Mouse (Mus musculus) MEL (cell line): ENCODE measurements around the gene Ndufb6. TPM values are rescaled to one million over a fixed set of nuclear protein-coding genes. Genes with fewer than 3 reads are reported as not detected.

Experiments used
- DNase-seq: peaks from one replicate; pipeline ENCODE4 v3.0.0; 2011; ENCODE audit warnings: low read depth, low spot score
- H3K27ac ChIP-seq: 2 replicates; pipeline ENCODE4 v1.5.1; 2012; ENCODE audit warnings: low read depth, mild to moderate bottlenecking, control low read depth, low read length, moderate library complexity; ENCODE audit not compliant: control insufficient read depth
- H3K27me3 ChIP-seq, 2 experiments: fragments of 150-350 bp in 1 of 2; sonication (generic) in 1 of 2; 2 replicates each; pipeline ENCODE4 v1.6.1; 2012; ENCODE audit warnings: low read length in 2 of 2, mild to moderate bottlenecking in 2 of 2, improper control_type of control experiment in 1 of 2, moderate library complexity in 1 of 2; ENCODE audit not compliant: insufficient read depth in 2 of 2, control insufficient read depth in 1 of 2
- H3K36me3 ChIP-seq, 2 experiments: 2 replicates each; pipeline ENCODE4 v1.6.1; 2012 to 2014; ENCODE audit warnings: low read length in 2 of 2, improper control_type of control experiment in 1 of 2, inconsistent platforms in 1 of 2, mild to moderate bottlenecking in 1 of 2; ENCODE audit not compliant: insufficient read depth in 2 of 2, control insufficient read depth in 1 of 2
- H3K4me1 ChIP-seq, 2 experiments: fragments of 150-350 bp in 1 of 2; sonication (generic) in 1 of 2; 2 replicates each; pipeline ENCODE4 v1.6.1; 2012; ENCODE audit warnings: low read length in 2 of 2, improper control_type of control experiment in 1 of 2, mild to moderate bottlenecking in 1 of 2; ENCODE audit not compliant: insufficient read depth in 2 of 2, control insufficient read depth in 1 of 2
- H3K4me3 ChIP-seq, 2 experiments: fragments of 150-350 bp in 1 of 2; sonication (generic) in 1 of 2; 2 replicates each; pipeline ENCODE4 v1.5.1; 2012; ENCODE audit warnings: low read depth in 2 of 2, low read length in 2 of 2, mild to moderate bottlenecking in 2 of 2, moderate library complexity in 2 of 2, control low read depth in 1 of 2, improper control_type of control experiment in 1 of 2; ENCODE audit not compliant: control insufficient read depth in 1 of 2, insufficient read depth in 1 of 2
- H3K79me2 ChIP-seq: 2 replicates; pipeline ENCODE4 v1.6.1; 2012; ENCODE audit warnings: mild to moderate bottlenecking, low read length, moderate library complexity; ENCODE audit not compliant: control insufficient read depth, poor library complexity, insufficient read depth
- H3K9ac ChIP-seq: 2 replicates; pipeline ENCODE4 v1.6.1; 2012; ENCODE audit warnings: low read depth, mild to moderate bottlenecking, control low read depth, low read length, moderate library complexity; ENCODE audit not compliant: control insufficient read depth, poor library complexity, severe bottlenecking
- H3K9me3 ChIP-seq: fragments of 150-350 bp; sonication (generic); replicated peaks from 2 replicates; pipeline ENCODE4 v1.6.1; 2012; ENCODE audit warnings: mild to moderate bottlenecking, low read length, improper control_type of control experiment, moderate library complexity; ENCODE audit not compliant: insufficient read depth
- ETS1 ChIP-seq: IDR thresholded peaks from 2 replicates; pipeline ENCODE4 v1.6.1; 2012; ENCODE audit warnings: low read depth, mild to moderate bottlenecking, inconsistent platforms, low read length, improper control_type of control experiment, moderate library complexity
- GABPA ChIP-seq: IDR thresholded peaks from 2 replicates; pipeline ENCODE4 v1.6.1; 2012; ENCODE audit warnings: low read depth, mild to moderate bottlenecking, inconsistent platforms, low read length, improper control_type of control experiment, moderate library complexity
- KAT2A ChIP-seq: conservative IDR thresholded peaks from 2 replicates; pipeline ENCODE4 v1.6.1; 2012; ENCODE audit warnings: low read depth, low read length, improper control_type of control experiment, inconsistent platforms
- MAFK ChIP-seq: IDR thresholded peaks from 2 replicates; pipeline ENCODE4 v1.6.1; 2011; ENCODE audit warnings: low read depth, mild to moderate bottlenecking, low read length, improper control_type of control experiment, borderline replicate concordance
- MEF2A ChIP-seq: IDR thresholded peaks from 2 replicates; pipeline ENCODE4 v1.6.1; 2014; ENCODE audit warnings: low read depth, mild to moderate bottlenecking, inconsistent platforms, low read length, improper control_type of control experiment; ENCODE audit not compliant: poor library complexity, insufficient replicate concordance, severe bottlenecking; ENCODE audit errors: extremely low read depth
- MXI1 ChIP-seq: IDR thresholded peaks from 2 replicates; pipeline ENCODE4 v1.6.1; 2011; ENCODE audit warnings: mild to moderate bottlenecking, low read depth, low read length, improper control_type of control experiment
- MYB ChIP-seq: IDR thresholded peaks from 2 replicates; pipeline ENCODE4 v1.6.1; 2011; ENCODE audit warnings: mild to moderate bottlenecking, low read depth, low read length, improper control_type of control experiment
- MYC ChIP-seq: IDR thresholded peaks from 2 replicates; pipeline ENCODE4 v1.6.1; 2011; ENCODE audit warnings: low read depth, mild to moderate bottlenecking, low read length, improper control_type of control experiment, moderate library complexity
- NELFE ChIP-seq: IDR thresholded peaks from 2 replicates; pipeline ENCODE4 v1.6.1; 2011; ENCODE audit warnings: low read depth, low read length, improper control_type of control experiment
- SIN3A ChIP-seq: IDR thresholded peaks from 2 replicates; pipeline ENCODE4 v1.6.1; 2012; ENCODE audit warnings: low read length, improper control_type of control experiment, inconsistent platforms
- USF1 ChIP-seq: IDR thresholded peaks from 2 replicates; pipeline ENCODE4 v1.6.1; 2014; ENCODE audit warnings: low read depth, mild to moderate bottlenecking, inconsistent platforms, low read length, improper control_type of control experiment, moderate library complexity
- ZKSCAN1 ChIP-seq: IDR thresholded peaks from 2 replicates; pipeline ENCODE4 v1.6.1; 2012; ENCODE audit warnings: low read depth, mild to moderate bottlenecking, inconsistent platforms, low read length, improper control_type of control experiment, moderate library complexity
- polyA plus RNA-seq, 2 experiments: library from polyadenylated mRNA; stranded (reverse) in 1 of 2; unstranded in 1 of 2; fragments of >175 nt in 1 of 2; fragments of >200 nt in 1 of 2; gene quantifications; 2 replicates each; pipeline versions ENCODE4 v1.2.1 to v1.2.4; 2012; ENCODE audit warnings: low replicate concordance in 2 of 2, low read depth in 1 of 2; ENCODE audit not compliant: insufficient read length in 2 of 2, insufficient read depth in 1 of 2, missing spikeins in 1 of 2
- total RNA-seq: library from RNA; depleted of rRNA; stranded (reverse); fragments of 300-350 nt; gene quantifications from 2 replicates; pipeline ENCODE4 v1.2.3, GENCODE M21; 2012; rRNA removed

The Ndufb6 gene
- total and polyA plus RNA-seq, 3 experiments = 146 to 229 TPM; not detected in 1

- H3K4me1 ChIP-seq = peaks cover 0 to 4% of the 10 kb centered on the region in 2 experiments; a peak in 1 of 4 replicates
- no peak overlapping the region for H3K9ac ChIP-seq
- no peaks in the 10 kb centered on the region for H3K9me3 ChIP-seq
- TF ChIP-seq MYC (no peak), ETS1 (no peak), SIN3A (no peak), ZKSCAN1 (no peak), MYB (no peak), USF1 (no peak), GABPA (no peak), KAT2A (no peak), MEF2A (no peak), MAFK (no peak), NELFE (no peak), MXI1 (no peak)
- no peaks in the 10 kb centered on the region for H3K27me3 ChIP-seq
- H3K4me3 ChIP-seq = no peak overlapping the region
- H3K79me2 ChIP-seq = no peaks in the 10 kb centered on the region
- no peak for DNase-seq
- no peak overlapping the region for H3K27ac ChIP-seq
- H3K36me3 ChIP-seq = no peaks in the 10 kb centered on the region
Measured at GRCm38 (mm10) chr4:40221004-40221760, 58.0 kb downstream of the Ndufb6 start.

Other genes starting within 250 kb of the Ndufb6 start
- gene Aco1, start 136.3 kb downstream of the Ndufb6 start, total RNA-seq = 27.8 and 28.7 TPM in 2 replicates
- gene Aco1, start 136.3 kb downstream of the Ndufb6 start, polyA plus RNA-seq = 10 to 100 TPM in 1 of 2 experiments, not detected in 1; 33.6 TPM
- 0.26 and 0.58 TPM in 2 replicates for gene Ddx58, start 39.6 kb downstream of the Ndufb6 start, total RNA-seq
- 1 to 10 TPM in 1 of 2 experiments, not detected in 1; 1.0 TPM for gene Ddx58, start 39.6 kb downstream of the Ndufb6 start, polyA plus RNA-seq
- gene Smim27, start 9.8 kb downstream of the Ndufb6 start, total RNA-seq = 5.7 and 7.3 TPM in 2 replicates
- 10 to 100 TPM in 1 of 2 experiments, not detected in 1; 12.1 TPM for gene Smim27, start 9.8 kb downstream of the Ndufb6 start, polyA plus RNA-seq
- gene Topors, start 9.6 kb downstream of the Ndufb6 start, total RNA-seq = 36.2 and 38.3 TPM in 2 replicates
- gene Topors, start 9.6 kb downstream of the Ndufb6 start, polyA plus RNA-seq = 10 to 100 TPM; 32.0 to 62.7 TPM
- not detected in 2 replicates for gene Tmem215, start 192.8 kb upstream of the Ndufb6 start, total RNA-seq
- not detected for gene Tmem215, start 192.8 kb upstream of the Ndufb6 start, polyA plus RNA-seq